Mouse (Mus musculus) hindlimb bud, embryonic 11.5 days (tissue): ENCODE results near the gene Rnf114.

ENCODE experiments used
- DNase-seq: peaks from one replicate; pipeline ENCODE4 v3.0.0-alpha.2; 2012; ENCODE audit warnings: low read depth, low spot score; ENCODE audit errors: extremely low spot score

Gene Rnf114

GRCm38 (mm10) chr2:167491757-167492708 is at the start of gene Rnf114:
Gene Rnf114 (plus strand): TSS chr2:167492645.
- DNase-seq: no peak

DNA sequence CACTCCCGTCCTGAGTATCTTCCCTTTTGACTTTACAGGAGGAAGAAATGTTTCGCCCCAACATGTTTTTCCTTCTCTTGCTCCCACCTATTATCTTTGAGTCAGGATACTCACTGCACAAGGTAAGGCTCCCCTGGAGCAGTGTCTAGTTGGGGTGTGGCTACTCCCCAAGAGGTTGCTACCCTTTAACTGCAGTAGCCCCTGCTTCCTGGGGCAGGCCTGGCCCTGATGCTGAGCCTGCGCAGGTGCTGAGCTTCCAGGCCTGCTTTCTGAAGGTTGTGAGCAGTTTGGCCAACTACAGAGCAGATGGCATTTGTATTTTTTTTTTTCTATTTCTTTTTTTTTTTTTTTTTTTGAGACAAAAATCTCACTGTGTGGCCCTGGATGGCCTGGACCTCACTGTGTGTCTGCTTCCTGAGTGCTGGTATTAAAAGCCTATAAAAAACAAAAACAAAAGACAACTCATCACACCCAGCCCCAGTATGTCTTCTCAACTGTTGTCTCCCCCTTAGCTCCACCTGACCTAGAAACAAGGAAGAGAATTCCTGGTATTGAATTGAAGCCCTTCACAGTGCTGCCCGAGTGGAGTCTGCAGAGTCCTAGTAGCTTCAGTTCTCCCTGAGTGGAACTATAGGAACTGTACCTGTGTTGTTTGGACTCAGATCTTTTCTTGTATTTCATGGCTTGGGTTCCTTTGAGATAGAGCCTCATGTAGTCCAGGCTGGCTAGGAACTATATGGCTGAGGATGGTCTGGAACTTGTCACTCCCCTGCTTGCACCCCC is 48.8 kb upstream of the Rnf114 start:
- no peak for DNase-seq

DNA sequence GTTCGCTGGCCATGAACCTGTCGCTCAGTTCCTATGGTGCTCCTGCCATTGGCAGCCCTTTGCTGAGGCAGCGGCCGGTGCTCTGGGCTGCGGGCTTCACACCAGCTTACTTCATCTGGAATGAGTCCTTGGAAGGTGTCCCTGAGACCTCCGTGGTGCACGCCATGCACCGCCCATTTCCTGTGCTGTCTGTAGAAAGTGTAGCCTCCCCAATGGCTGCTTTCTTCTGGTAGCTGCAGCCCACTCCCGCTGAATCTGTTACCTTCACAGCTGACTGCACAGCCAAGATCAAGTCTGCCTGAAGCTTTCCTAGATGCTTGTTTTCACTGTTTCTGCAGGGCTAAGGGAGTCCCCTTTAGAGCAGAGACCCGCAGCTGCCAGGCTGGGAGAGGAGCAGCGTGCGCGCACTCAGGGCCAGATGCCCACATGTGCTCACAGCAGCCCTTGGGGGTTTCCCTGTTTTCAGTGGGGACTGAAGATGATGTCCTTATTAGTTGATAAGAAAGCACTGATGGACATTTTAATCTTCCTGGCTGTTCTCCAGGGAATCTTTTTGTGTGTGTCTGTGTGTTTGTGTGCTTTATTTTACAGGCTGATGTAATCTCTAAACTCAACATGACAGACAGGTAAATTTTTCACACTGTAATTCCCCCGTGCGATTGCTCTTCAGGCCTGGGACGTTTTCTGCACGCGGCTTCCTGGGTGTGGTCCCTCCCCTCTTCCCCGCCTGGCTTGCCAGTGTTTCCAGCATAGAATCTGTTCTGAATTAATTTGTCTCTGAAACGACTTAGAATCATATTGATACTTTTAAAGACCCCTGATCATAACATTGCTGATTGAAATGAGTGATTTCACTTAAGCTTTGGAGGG is 46.3 kb upstream of the Rnf114 start:
- DNase-seq: no peak

GRCm38 (mm10) chr2:167447207-167447606 is 45.2 kb upstream of the Rnf114 start:
- no peak for DNase-seq

DNA sequence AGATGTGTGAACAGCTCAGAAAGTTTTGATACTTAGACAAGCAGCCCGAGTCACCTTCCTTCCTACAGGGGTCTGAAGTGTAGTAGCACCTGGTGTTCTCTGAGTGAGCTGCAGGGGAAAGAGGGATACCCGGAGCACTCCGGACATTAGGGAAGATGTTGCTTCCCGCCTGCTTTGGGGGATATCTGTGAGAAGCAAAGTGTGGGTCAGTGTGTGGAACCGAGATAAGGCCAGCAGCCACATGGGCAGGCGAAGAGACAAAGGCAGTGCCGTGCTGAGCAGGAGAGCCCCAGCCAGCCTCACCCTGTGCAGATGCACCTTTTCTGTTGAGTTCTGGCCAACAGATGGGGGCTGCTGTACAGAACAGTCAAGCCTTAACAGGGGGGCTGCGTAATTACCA is 44.8 kb upstream of the Rnf114 start:
- no peak for DNase-seq

GRCm38 (mm10) chr2:167449331-167450275 is 42.8 kb upstream of the Rnf114 start:
- DNase-seq: no peak

GRCm38 (mm10) chr2:167450647-167451046 is 41.8 kb upstream of the Rnf114 start:
- no peak for DNase-seq

DNA sequence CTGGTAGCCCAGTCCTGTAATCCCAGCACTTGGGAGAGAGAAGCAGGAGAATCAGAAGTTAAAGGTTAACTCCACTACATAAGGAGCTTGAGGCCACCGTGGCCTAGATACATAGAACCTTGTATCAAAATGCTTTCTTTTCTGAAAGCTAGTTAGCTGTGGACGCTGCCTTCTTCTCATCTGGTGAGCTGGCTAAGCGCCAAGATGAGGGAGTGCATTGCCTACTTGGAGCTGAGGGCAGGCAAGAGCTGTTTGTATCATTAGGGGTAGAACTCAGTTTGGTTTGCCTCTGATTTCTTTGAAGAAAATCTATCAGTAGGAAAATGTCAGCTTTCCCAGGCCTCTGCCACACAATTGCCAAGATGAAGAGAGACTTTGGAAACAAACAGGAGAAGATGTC is 38.6 kb upstream of the Rnf114 start:
- no peak for DNase-seq

DNA sequence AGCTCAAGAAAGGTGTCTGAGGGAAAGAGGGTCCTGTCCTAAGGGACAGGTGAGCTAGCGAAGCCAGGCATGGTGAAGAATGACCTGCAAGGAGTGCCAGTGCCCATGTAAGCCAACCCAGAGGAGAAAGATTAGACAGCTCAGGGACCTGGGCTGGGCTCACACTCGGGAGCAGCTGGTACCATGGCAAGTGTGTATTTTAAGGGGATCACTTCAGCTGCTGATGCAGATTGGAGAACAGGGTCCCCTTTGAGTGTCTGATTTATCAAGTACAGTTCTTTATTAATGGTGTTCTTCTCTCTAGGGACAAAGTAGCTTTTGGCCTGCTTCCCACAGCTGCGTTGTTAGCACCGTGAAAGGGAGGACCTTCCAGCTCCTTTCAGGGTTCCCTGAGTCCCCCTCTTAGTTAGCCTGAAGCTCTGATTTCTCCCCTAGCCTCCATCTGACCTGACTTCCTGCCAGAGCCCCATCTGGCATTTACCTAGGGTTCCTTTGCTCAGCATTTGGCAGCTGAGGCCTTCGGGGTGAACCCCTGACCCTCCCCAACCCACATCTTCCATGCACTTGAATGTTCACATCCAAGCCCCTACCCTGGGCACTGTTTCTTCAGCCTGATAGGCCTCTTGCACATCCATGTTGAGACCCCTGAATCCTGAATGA is 36.0 kb upstream of the Rnf114 start:
- no peak for DNase-seq

DNA sequence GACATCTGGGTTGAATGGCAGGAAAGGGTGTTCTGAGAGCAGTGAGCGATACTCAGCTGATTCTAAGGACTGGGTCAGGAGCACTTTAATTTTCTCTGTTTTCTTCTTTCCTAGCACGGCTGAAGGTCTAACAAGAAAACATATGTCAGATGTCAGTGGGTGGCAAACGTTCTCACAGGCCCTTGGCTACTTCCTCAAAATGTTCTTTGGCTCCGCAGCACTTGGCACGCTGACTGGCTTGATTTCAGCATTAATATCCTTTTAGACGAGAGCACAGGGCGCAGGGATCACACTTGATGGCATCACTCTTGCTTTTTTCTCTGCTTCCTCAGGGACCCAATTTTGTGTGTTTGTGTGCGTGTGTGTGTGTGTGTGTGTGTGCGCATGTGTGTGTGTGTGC is 35.2 kb upstream of the Rnf114 start:
- DNase-seq: no peak

DNA sequence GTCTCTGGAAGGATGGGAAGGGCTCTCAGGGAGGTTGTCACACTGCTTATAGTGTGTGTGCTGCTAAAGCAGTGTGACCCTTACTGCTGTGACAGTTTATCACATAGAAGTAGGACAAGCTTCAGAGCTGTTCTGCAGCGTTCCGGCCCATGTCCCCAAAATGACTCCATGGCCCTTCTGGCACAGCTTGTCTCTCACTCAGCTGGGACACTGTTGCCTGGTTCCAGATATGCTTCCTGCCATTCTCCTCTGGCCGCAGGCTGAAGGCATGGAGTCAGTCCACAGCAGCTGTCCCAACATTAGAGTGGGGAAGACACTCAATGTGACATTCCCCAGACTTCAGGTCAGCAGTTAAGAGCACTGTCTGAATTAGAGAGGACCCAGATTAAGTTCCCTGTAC is 33.9 kb upstream of the Rnf114 start:
- DNase-seq: no peak

- DNase-seq: no peak
Observed at GRCm38 (mm10) chr2:167459071-167459865, 33.2 kb upstream of the Rnf114 start.

GRCm38 (mm10) chr2:167462954-167463353 is 29.5 kb upstream of the Rnf114 start:
- DNase-seq: peak; percentile 18

DNA sequence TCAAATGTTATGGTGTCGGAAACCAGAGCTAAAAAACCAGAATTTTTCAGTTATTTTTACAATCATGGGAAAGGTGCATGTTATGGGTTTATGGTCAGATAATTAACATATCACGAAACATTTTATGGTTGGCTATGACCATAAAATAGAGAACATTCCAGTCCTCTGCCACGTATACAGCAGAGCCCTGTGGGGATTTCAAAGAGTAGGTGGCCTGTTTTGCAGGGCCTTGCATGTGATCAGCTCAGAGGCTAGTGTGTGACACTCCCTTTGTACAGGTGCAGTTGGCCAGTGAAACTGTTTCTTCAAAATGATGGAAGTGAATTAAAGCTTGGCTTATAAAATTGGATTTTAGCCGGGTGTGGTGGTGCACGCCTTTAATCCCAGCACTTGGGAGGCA is 28.6 kb upstream of the Rnf114 start:
- DNase-seq: no peak

DNA sequence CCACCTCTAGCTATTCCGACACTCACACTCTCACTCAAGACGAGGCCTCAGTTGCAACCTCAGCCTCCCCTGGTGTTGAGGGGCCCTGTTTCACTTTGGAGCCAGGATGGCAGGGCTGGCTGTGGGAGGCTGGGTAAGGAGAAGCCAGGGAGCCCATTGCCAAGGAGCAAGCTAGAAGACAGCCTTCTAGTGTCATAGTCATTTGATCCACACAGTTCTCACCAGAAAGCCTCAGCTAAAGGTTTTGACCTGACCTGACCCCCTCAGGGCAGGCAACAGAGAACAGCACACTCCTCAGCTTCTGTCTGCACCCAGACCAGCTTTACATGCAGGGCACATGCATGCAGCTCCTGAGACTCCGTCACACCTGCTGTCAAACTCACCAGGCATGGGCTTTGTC is 26.5 kb upstream of the Rnf114 start:
- no peak for DNase-seq

DNA sequence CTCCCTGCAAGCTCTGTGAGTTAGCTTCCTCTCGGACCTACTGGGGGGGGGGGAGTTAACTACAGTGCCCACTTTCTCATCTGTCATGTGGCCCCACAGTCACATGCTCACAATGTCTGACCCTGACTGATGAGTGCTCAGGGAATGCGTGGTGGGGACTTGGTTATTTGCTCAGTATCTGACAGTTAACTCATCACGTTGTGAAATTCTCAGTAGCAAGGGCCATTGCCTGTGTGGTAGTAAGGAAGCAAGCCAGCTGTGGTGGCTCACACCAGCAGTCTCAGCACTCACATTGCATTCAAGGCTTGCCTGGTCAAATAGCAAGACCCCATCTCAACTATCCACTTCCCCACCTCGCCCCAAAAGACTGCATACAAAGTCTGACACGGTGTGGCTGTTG is 25.2 kb upstream of the Rnf114 start:
- no peak for DNase-seq

- no peak for DNase-seq
Observed at GRCm38 (mm10) chr2:167468444-167468843, 24.0 kb upstream of the Rnf114 start.

DNA sequence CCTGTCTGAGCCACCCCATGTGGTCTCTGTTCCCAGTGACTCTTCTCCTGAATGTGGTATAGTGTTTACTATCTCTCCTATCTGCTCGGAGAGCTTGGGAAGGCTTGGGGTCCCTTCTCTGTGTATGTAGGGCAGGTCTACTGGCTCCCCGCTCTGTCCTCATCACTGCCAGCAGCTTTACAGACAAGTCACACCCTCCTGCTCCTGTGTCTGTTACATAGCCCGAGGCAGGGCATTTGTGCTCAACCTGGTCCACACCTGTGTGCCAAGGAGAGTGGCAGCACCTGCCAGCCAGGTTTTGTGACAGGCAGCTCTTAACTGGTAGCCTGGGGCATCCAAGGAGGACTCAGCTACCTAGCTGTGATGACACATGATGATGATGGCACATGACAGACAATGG is 21.8 kb upstream of the Rnf114 start:
- no peak for DNase-seq

- DNase-seq: no peak
Observed at GRCm38 (mm10) chr2:167471585-167471984, 20.9 kb upstream of the Rnf114 start.
